Mouse (Mus musculus) stomach, postnatal 0 days (tissue): ENCODE results near the gene Trub2.

Experiments used
- CTCF ChIP-seq: IDR thresholded peaks from 2 replicates; pipeline ENCODE4 v1.5.1; 2016; ENCODE audit warnings: antibody characterized with exemption, low read depth, mild to moderate bottlenecking, moderate library complexity
- EP300 ChIP-seq: optimal IDR thresholded peaks from 2 replicates; pipeline ENCODE3; 2016; ENCODE audit warnings: antibody characterized with exemption

- TF ChIP-seq CTCF = no peak
- TF ChIP-seq EP300 = no peak
Observed at GRCm38 (mm10) chr2:29714127-29714526, 74.2 kb downstream of the Trub2 start.
